Mouse (Mus musculus): ENCODE data around the gene C2. TPM values are rescaled to one million over a fixed set of nuclear protein-coding genes. Genes with fewer than 3 reads are reported as not detected.
A peak's percentile ranks its signal among the peaks of the same experiment; 100 is the strongest.

C2 gene
- polyA plus RNA-seq, 1 experiment, result 3.2 TPM

- DNase-seq (ENCODE audit: extremely low spot score in 1 of 2, low spot score in 1 of 2), result no peak
These were observed 13.4 kb downstream of the C2 start for GRCm38 (mm10) chr17:34884704-34885103.

GRCm38 (mm10) chr17:34883332-34883731, 14.7 kb downstream of the C2 start:
- no peak for DNase-seq (ENCODE audit: extremely low spot score in 1 of 2, low spot score in 1 of 2)

- no peak for DNase-seq (ENCODE audit: extremely low spot score in 1 of 2, low spot score in 1 of 2)
These were observed 16.3 kb downstream of the C2 start, which contains the start of gene Gm20547 for GRCm38 (mm10) chr17:34881683-34882310. Gene Gm20547, minus strand, starts transcription at chr17:34882042.

- DNase-seq (ENCODE audit: extremely low spot score in 1 of 2, low spot score in 1 of 2), result no peak
These were observed 16.9 kb downstream of the C2 start for GRCm38 (mm10) chr17:34881166-34881565.

- no peak for DNase-seq (ENCODE audit: extremely low spot score in 1 of 2, low spot score in 1 of 2)
These were observed 18.7 kb downstream of the C2 start, which contains the start of gene Zbtb12 for GRCm38 (mm10) chr17:34879336-34879879. Gene Zbtb12, plus strand, starts transcription at chr17:34879483.

- DNase-seq (ENCODE audit: extremely low spot score in 1 of 2, low spot score in 1 of 2), result no peak
These were observed 23.7 kb downstream of the C2 start for GRCm38 (mm10) chr17:34874321-34874720.

- DNase-seq (ENCODE audit: extremely low spot score in 1 of 2, low spot score in 1 of 2), result no peak
These were observed 32.1 kb downstream of the C2 start for GRCm38 (mm10) chr17:34865981-34866380.

- DNase-seq (ENCODE audit: extremely low spot score in 1 of 2, low spot score in 1 of 2), result no peak
These were observed 35.5 kb downstream of the C2 start, which contains the start of gene Cfb for GRCm38 (mm10) chr17:34862416-34863081. Gene Cfb, minus strand, starts transcription at chr17:34862518.

- DNase-seq (ENCODE audit: extremely low spot score in 1 of 2, low spot score in 1 of 2), result no peak
These were observed 36.2 kb downstream of the C2 start for GRCm38 (mm10) chr17:34861704-34862415.

- no peak for DNase-seq (ENCODE audit: extremely low spot score in 1 of 2, low spot score in 1 of 2)
These were observed 37.6 kb downstream of the C2 start for GRCm38 (mm10) chr17:34860514-34860913.

GRCm38 (mm10) chr17:34858670-34859069, 39.4 kb downstream of the C2 start:
- DNase-seq (ENCODE audit: extremely low spot score in 1 of 2, low spot score in 1 of 2), result no peak

GRCm38 (mm10) chr17:34855825-34856224, 42.2 kb downstream of the C2 start:
- DNase-seq (ENCODE audit: extremely low spot score in 1 of 2, low spot score in 1 of 2), result peak in 1 of 2 experiments; percentile 56

- no peak for DNase-seq (ENCODE audit: extremely low spot score in 1 of 2, low spot score in 1 of 2)
These were observed 43.3 kb downstream of the C2 start for GRCm38 (mm10) chr17:34854761-34855160.

- DNase-seq (ENCODE audit: extremely low spot score in 1 of 2, low spot score in 1 of 2), result no peak
These were observed 44.6 kb downstream of the C2 start for GRCm38 (mm10) chr17:34853511-34853910.

- no peak for DNase-seq (ENCODE audit: extremely low spot score in 1 of 2, low spot score in 1 of 2)
These were observed 47.4 kb downstream of the C2 start for GRCm38 (mm10) chr17:34850517-34851125.

- DNase-seq (ENCODE audit: extremely low spot score in 1 of 2, low spot score in 1 of 2), result peak; percentile 94 to 99
These were observed 48.1 kb downstream of the C2 start, which contains the start of the genes Skiv2l and Nelfe for GRCm38 (mm10) chr17:34849722-34850516. Gene Skiv2l, minus strand, starts transcription at chr17:34850210. Gene Nelfe, plus strand, starts transcription at chr17:34850391.

- no peak for DNase-seq (ENCODE audit: extremely low spot score in 1 of 2, low spot score in 1 of 2)
These were observed 50.5 kb downstream of the C2 start for GRCm38 (mm10) chr17:34847615-34848014.

GRCm38 (mm10) chr17:34847192-34847591, 50.9 kb downstream of the C2 start:
- no peak for DNase-seq (ENCODE audit: extremely low spot score in 1 of 2, low spot score in 1 of 2)

- DNase-seq (ENCODE audit: extremely low spot score in 1 of 2, low spot score in 1 of 2), result no peak
These were observed 53.2 kb downstream of the C2 start for GRCm38 (mm10) chr17:34844884-34845283.

Measured in frontal cortex, adult 2 months (tissue).